Mouse (Mus musculus): ENCODE results near the gene 4933402N03Rik.

- TF ChIP-seq CTCF (IDR thresholded peaks at IDR 0.05; ENCODE audit: control insufficient read depth, insufficient read depth, low read length) (no peak), POLR2A (IDR thresholded peaks at IDR 0.05; ENCODE audit: borderline replicate concordance, control insufficient read depth, low read depth, low read length) (no peak)
Measured at GRCm38 (mm10) chr7:131133181-131133580, 12.9 kb downstream of the 4933402N03Rik start.

Measured in bone marrow, adult 2 months (tissue).